Mouse (Mus musculus) effector memory CD4-positive, alpha-beta T cell, adult 7 months (primary cell): ENCODE data around the gene Foxd3. TPM values are rescaled to one million over a fixed set of nuclear protein-coding genes. Genes with fewer than 3 reads are reported as not detected.

Experiments
- polyA plus RNA-seq: library from polyadenylated mRNA; unstranded; fragments of 100-300 nt; shearing (Covaris generic); gene quantifications from one replicate; pipeline ENCODE4 v1.2.1, GENCODE M21; 2017

The Foxd3 gene
- polyA plus RNA-seq, result not detected

GRCm38 (mm10) chr4:99655937-99656604, at the start of gene Foxd3:
TSS of gene Foxd3 (plus strand) at chr4:99656299.

Other genes with a start within 250 kb of the Foxd3 start
- 6.5 TPM for gene Alg6, start 59.4 kb downstream of the Foxd3 start, polyA plus RNA-seq
- 2.2 TPM for gene Efcab7, start 172.9 kb downstream of the Foxd3 start, polyA plus RNA-seq